Mouse (Mus musculus): ENCODE data around the gene Fut7.

DNA sequence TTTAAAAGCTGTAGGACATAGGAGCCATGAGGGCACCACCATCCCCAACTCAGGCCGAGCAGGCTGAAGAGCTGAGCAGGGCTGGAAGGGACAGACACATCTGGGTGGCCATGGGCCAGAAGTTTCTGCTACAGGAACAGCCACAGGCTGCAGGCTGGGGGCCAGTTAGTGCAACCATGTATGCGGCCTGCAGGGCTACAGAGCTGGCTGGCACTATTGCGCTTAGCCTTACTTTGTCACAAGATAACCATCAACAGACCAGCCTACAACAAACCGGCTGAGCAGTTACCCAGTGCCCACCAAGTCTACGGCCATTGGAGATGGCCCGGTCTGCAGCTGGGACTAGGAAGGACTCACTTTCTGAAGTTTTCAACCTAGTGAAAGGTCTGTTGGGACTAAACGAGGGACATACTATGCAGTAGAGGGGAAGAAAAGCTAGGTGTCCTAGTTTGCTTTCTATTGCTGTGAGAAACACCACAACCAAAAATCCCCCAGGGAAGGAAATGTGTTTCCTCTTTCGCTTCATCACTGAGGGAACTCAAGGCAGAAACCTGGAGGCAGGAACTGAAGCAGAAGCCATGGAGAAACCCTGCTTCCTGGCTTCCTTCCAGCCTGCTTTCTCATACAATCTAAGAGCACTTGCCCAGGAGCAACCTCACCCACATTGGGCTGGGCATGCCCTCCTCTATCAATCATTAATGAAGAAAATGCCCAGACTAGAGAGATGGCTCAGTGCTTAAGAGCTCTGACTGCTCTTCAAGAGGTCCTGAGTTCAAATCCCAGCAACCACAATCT, 28.0 kb downstream of the Fut7 start:
- TF ChIP-seq CTCF (IDR thresholded peaks at IDR 0.05; ENCODE audit: borderline replicate concordance, insufficient read depth, low read length), result no peak
- TF ChIP-seq POLR2A (IDR thresholded peaks at IDR 0.05; ENCODE audit: low read depth, low read length), result no peak
